Mouse (Mus musculus): ENCODE measurements around the gene Cyp27b1. TPM values are rescaled to one million over a fixed set of nuclear protein-coding genes. Genes with fewer than 3 reads are reported as not detected.
A peak's percentile ranks its signal among the peaks of the same experiment; 100 is the strongest.
"Not testable (repeated sequence)": the region's sequence is repeated elsewhere in the genome, so short reads cannot be mapped to it uniquely, and the experiment has no call there.

The Cyp27b1 gene
- polyA plus RNA-seq, 1 experiment from 2014 or later: not detected

GRCm38 (mm10) chr10:127055406-127055805 is 7.4 kb downstream of the Cyp27b1 start:
- H3K27me3 ChIP-seq: peaks cover 28% of the 10 kb centered on the region
- H3K4me2 ChIP-seq (replicated peaks): no peak overlapping the region
- no peak overlapping the region for H3K27ac ChIP-seq
- H3K4me1 ChIP-seq: peaks cover 21% of the 10 kb centered on the region
- H3K36me3 ChIP-seq: peaks cover 39% of the 10 kb centered on the region
- H3K4me3 ChIP-seq: no peak overlapping the region
- H3K9me3 ChIP-seq (replicated peaks): no peaks in the 10 kb centered on the region
- WGBS: 92% methylated on average over 8 of the region's 8 CpGs
- no peak for ATAC-seq (ENCODE audit: low FRiP score)
- H3K9ac ChIP-seq: no peak overlapping the region

- no peak overlapping the region for H3K27ac ChIP-seq
- ATAC-seq (ENCODE audit: low FRiP score): no peak
- 86% methylated on average over 20 of the region's 20 CpGs for WGBS
- H3K36me3 ChIP-seq: peaks cover 39% of the 10 kb centered on the region
- H3K27me3 ChIP-seq: peaks cover 17% of the 10 kb centered on the region
- H3K9ac ChIP-seq: no peak overlapping the region
- no peaks in the 10 kb centered on the region for H3K9me3 ChIP-seq (replicated peaks)
- H3K4me2 ChIP-seq (replicated peaks): no peak overlapping the region
- peaks cover 32% of the 10 kb centered on the region for H3K4me1 ChIP-seq
- H3K4me3 ChIP-seq: no peak overlapping the region
Observed at GRCm38 (mm10) chr10:127056490-127056889, 8.4 kb downstream of the Cyp27b1 start.

- Histone ChIP-seq H3K27ac (0 out of 2 replicates have a peak overlapping the region, but pooled peaks have one; percentile 97), H3K4me2 (replicated peaks) (peak overlapping the region; percentile 94), H3K36me3 (peaks cover 36% of the 10 kb centered on the region), H3K9me3 (replicated peaks) (no peaks in the 10 kb centered on the region), H3K4me3 (peak overlapping the region; percentile 94), H3K27me3 (0 out of 2 replicates have a peak, but pooled peaks cover 6% of the 10 kb centered on the region), H3K9ac (peak overlapping the region; percentile 99), H3K4me1 (peaks cover 37% of the 10 kb centered on the region)
- WGBS: 2% methylated on average over 9 of the region's 9 CpGs
- ATAC-seq (ENCODE audit: low FRiP score): 0 out of 2 replicates have a peak, but pooled peaks have one; percentile 3
Observed at GRCm38 (mm10) chr10:127058161-127058560, 10.1 kb downstream of the Cyp27b1 start.

- no peaks in the 10 kb centered on the region for H3K9me3 ChIP-seq (replicated peaks)
- WGBS: 6% methylated on average over 8 of the region's 8 CpGs
- H3K36me3 ChIP-seq: peaks cover 31% of the 10 kb centered on the region
- H3K27ac ChIP-seq: peak overlapping the region; percentile 97
- peak overlapping the region; percentile 99 for H3K9ac ChIP-seq
- H3K27me3 ChIP-seq: 0 out of 2 replicates have a peak, but pooled peaks cover 6% of the 10 kb centered on the region
- H3K4me3 ChIP-seq: peak overlapping the region; percentile 94
- ATAC-seq (ENCODE audit: low FRiP score): no peak
- H3K4me2 ChIP-seq (replicated peaks): peak overlapping the region; percentile 94
- H3K4me1 ChIP-seq: peaks cover 37% of the 10 kb centered on the region
Observed at GRCm38 (mm10) chr10:127058708-127059107, 10.7 kb downstream of the Cyp27b1 start.

GRCm38 (mm10) chr10:127059174-127059967 is 11.3 kb downstream of the Cyp27b1 start:
- WGBS: under 1% methylated on average over 47 of the region's 92 CpGs
- Histone ChIP-seq H3K4me3 (peak overlapping the region; percentile 94), H3K27me3 (0 out of 2 replicates have a peak, but pooled peaks cover 6% of the 10 kb centered on the region), H3K9me3 (replicated peaks) (no peaks in the 10 kb centered on the region), H3K4me1 (peaks cover 37% of the 10 kb centered on the region), H3K36me3 (peaks cover 29% of the 10 kb centered on the region), H3K27ac (peak overlapping the region; percentile 97), H3K9ac (peak overlapping the region; percentile 99), H3K4me2 (replicated peaks) (peak overlapping the region; percentile 94)
- ATAC-seq (ENCODE audit: low FRiP score): no peak

DNA sequence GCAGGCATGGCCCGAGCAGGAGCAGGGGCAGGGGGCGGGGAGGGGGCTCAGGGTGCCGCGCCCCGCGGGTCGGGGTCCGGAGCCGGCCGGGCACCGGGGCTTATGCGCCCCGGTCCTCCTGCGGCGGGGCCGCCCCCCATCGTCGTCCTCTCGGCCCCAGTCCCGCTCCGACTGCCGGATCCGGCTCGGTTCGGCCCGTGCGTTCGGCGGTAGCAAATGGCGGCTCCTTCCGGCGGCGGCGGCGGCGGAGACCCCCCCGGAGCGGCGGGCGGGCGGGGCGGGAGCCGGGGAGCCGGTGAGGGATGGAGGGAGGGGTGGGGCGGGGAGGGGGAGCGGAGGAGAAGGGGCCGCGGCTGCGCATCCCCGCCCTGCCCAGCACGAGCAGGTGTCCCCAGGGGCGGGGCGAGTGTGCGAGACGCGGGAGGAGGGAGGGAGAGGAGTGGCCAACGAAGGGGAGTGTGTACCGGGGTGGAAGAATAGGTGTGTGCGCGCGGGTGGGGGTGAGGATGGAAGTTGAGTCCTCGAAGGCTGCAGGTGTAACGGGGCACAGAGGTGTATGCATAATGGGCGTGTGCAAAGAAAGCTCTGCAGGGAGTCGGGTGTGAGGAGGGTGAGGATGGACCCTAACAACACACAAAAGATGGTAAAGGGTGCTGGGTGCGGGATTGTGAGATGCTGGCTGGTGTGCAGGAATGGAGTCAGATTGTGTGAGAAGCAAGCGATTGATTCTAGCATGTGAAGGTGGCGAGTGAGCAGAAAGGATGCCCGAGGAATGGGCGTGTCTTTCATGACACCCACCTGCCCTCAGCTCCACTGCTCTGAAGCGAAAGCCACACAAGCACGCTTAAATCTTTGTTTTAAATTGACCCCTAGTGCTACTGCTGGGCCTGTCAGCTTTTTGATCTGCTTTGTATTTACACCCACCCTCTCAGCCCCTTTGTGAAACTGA is 12.2 kb downstream of the Cyp27b1 start, which contains the start of gene March9:
Gene March9, minus strand, starts transcription at position 217 of the 949 bp plus-strand sequence.
- H3K9me3 ChIP-seq (replicated peaks): no peaks in the 10 kb centered on the region
- 0 out of 2 replicates have a peak, but pooled peaks cover 6% of the 10 kb centered on the region for H3K27me3 ChIP-seq
- ATAC-seq (ENCODE audit: low FRiP score): peak; percentile 30
- peak within 1 kb of the TSS; percentile 94 for H3K4me2 ChIP-seq (replicated peaks)
- H3K4me3 ChIP-seq: peak within 1 kb of the TSS; percentile 94
- H3K27ac ChIP-seq: peak within 1 kb of the TSS; percentile 97
- peaks cover 46% of the 10 kb centered on the region for H3K4me1 ChIP-seq
- H3K9ac ChIP-seq: peak within 1 kb of the TSS; percentile 99
- under 1% methylated on average over 54 of the region's 72 CpGs for WGBS
- H3K36me3 ChIP-seq: peaks cover 27% of the 10 kb centered on the region

GRCm38 (mm10) chr10:127061085-127061484 is 13.0 kb downstream of the Cyp27b1 start:
- peaks cover 28% of the 10 kb centered on the region for H3K36me3 ChIP-seq
- 0 out of 2 replicates have a peak, but pooled peaks cover 6% of the 10 kb centered on the region for H3K27me3 ChIP-seq
- peak overlapping the region; percentile 94 for H3K4me3 ChIP-seq
- WGBS: 39% methylated on average over 5 of the region's 5 CpGs
- peak overlapping the region; percentile 99 for H3K9ac ChIP-seq
- H3K9me3 ChIP-seq (replicated peaks): no peaks in the 10 kb centered on the region
- peaks cover 48% of the 10 kb centered on the region for H3K4me1 ChIP-seq
- peak overlapping the region; percentile 97 for H3K27ac ChIP-seq
- ATAC-seq (ENCODE audit: low FRiP score): no peak
- peak overlapping the region; percentile 94 for H3K4me2 ChIP-seq (replicated peaks)

- ATAC-seq (ENCODE audit: low FRiP score): no peak
- WGBS: 73% methylated on average over 2 of the region's 2 CpGs
- peaks cover 28% of the 10 kb centered on the region for H3K36me3 ChIP-seq
- H3K27me3 ChIP-seq: 0 out of 2 replicates have a peak, but pooled peaks cover 4% of the 10 kb centered on the region
- H3K4me1 ChIP-seq: peaks cover 47% of the 10 kb centered on the region
- H3K9ac ChIP-seq: no peak overlapping the region
- peak overlapping the region; percentile 94; the same call in 1 of the 2 replicates for H3K4me3 ChIP-seq
- peak overlapping the region; percentile 97 for H3K27ac ChIP-seq
- H3K9me3 ChIP-seq (replicated peaks): no peaks in the 10 kb centered on the region
- H3K4me2 ChIP-seq (replicated peaks): peak overlapping the region; percentile 94
Observed at GRCm38 (mm10) chr10:127061513-127061912, 13.5 kb downstream of the Cyp27b1 start.

GRCm38 (mm10) chr10:127062101-127062500 is 14.1 kb downstream of the Cyp27b1 start:
- not testable (repeated sequence) for H3K9me3 ChIP-seq (replicated peaks); H3K27me3 ChIP-seq; H3K4me2 ChIP-seq (replicated peaks); ATAC-seq (ENCODE audit: low FRiP score); H3K9ac ChIP-seq; H3K4me3 ChIP-seq; H3K27ac ChIP-seq
- WGBS: 89% methylated on average over 4 of the region's 4 CpGs
- Histone ChIP-seq H3K36me3 (peaks cover 30% of the 10 kb centered on the region), H3K4me1 (peaks cover 51% of the 10 kb centered on the region)

DNA sequence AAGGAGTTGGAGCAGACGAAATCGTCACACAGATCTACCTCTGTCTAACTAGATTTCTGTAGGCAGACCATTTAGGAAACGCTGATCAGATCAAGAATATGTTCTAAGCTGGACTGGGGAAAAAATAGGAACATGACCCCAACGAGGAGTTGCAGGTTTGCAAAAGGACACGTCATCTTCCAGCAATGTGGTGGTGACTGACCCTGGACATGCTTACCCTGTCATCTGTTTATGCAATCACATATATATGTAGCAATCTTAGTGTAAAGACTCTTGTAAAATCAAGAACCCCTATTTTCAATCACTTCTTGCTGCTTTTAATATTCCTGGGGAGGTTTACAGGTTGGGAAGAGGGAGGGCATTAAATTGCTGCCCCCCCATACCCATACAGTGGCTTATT is 14.5 kb downstream of the Cyp27b1 start:
- 81% methylated on average over 5 of the region's 5 CpGs for WGBS
- Histone ChIP-seq H3K4me1 (peaks cover 51% of the 10 kb centered on the region), H3K27ac (peak overlapping the region; percentile 72; the same call in 1 of the 2 replicates), H3K4me2 (replicated peaks) (no peak overlapping the region), H3K4me3 (no peak overlapping the region), H3K27me3 (0 out of 2 replicates have a peak, but pooled peaks cover 4% of the 10 kb centered on the region), H3K9ac (no peak overlapping the region), H3K9me3 (replicated peaks) (no peaks in the 10 kb centered on the region), H3K36me3 (peaks cover 30% of the 10 kb centered on the region)
- no peak for ATAC-seq (ENCODE audit: low FRiP score)

DNA sequence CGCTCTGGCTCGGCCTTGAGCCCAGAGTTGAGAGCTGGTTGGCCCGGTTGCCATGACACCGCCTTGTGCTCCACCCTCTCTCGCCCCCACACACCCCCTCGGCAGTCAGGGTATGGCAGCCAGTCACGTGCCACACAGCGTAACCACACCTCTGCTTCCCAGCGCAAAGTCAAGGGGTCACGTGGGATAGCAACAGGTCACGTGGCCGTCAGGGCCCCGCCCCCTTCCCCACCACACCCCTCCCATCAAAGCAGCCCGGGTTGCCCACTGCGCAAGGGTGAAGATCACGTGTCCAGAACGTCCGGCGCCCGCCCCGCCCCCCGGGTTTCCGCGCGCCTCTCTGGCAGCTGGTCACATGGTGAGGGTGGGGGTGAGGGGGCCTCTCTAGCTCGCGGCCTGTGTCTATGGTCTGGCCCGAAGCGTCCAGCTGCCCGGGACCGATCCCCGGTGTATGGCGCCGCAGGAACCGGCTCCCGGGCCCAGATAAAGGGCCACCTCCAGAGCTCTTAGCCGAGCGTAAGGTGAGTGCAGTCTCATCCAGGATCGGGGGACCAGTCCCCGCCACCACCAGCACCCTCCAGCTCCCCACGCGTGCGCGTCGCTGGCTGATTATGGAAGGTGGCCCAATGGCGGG is 15.3 kb downstream of the Cyp27b1 start, which contains the start of gene Cdk4:
Gene Cdk4, plus strand, starts transcription at position 296 of the 634 bp plus-strand sequence.
- Histone ChIP-seq H3K4me2 (replicated peaks) (peak within 1 kb of the TSS; percentile 86), H3K4me1 (peaks cover 51% of the 10 kb centered on the region), H3K27me3 (0 out of 2 replicates have a peak, but pooled peaks cover 4% of the 10 kb centered on the region), H3K9ac (peak within 1 kb of the TSS; percentile 95), H3K36me3 (peaks cover 36% of the 10 kb centered on the region), H3K4me3 (peak within 1 kb of the TSS; percentile 85), H3K27ac (peak within 1 kb of the TSS; percentile 87), H3K9me3 (replicated peaks) (no peaks in the 10 kb centered on the region)
- WGBS: under 1% methylated on average over 45 of the region's 46 CpGs
- ATAC-seq (ENCODE audit: low FRiP score): peak; percentile 92

Data from hindbrain, embryonic 12.5 days (tissue).